Mouse (Mus musculus): ENCODE measurements around the gene Impdh2. TPM values are rescaled to one million over a fixed set of nuclear protein-coding genes. Genes with fewer than 3 reads are reported as not detected.

Impdh2 gene
- 175 and 189 TPM in 2 replicates for polyA plus RNA-seq (2012; rRNA removed)

GRCm38 (mm10) chr9:108560227-108560841 is at the start of gene Impdh2:
Gene Impdh2, plus strand, starts transcription at chr9:108560286.

GRCm38 (mm10) chr9:108516380-108517251 is 43.5 kb upstream of the Impdh2 start, which contains the start of gene Qrich1:
Gene Qrich1, plus strand, starts transcription at chr9:108516806.

GRCm38 (mm10) chr9:108566815-108567776 is 7.0 kb downstream of the Impdh2 start, which contains the start of gene Ndufaf3:
Gene Ndufaf3, minus strand, starts transcription at chr9:108567434.

GRCm38 (mm10) chr9:108569381-108570206 is 9.5 kb downstream of the Impdh2 start, which contains the start of gene Dalrd3:
Gene Dalrd3, plus strand, starts transcription at chr9:108569886.

GRCm38 (mm10) chr9:108578545-108579343 is 18.7 kb downstream of the Impdh2 start, which contains the start of gene Wdr6:
Gene Wdr6, minus strand, starts transcription at chr9:108578739.

GRCm38 (mm10) chr9:108596998-108597764 is 37.1 kb downstream of the Impdh2 start, which contains the start of gene P4htm:
Gene P4htm, minus strand, starts transcription at chr9:108597667.

Other genes with a start within 250 kb of the Impdh2 start
- gene Gpx1, start 221.4 kb upstream of the Impdh2 start, polyA plus RNA-seq (2012; rRNA removed): 654 and 762 TPM in 2 replicates
- 113 and 120 TPM in 2 replicates for gene Usp4, start 212.4 kb upstream of the Impdh2 start, polyA plus RNA-seq (2012; rRNA removed)
- gene 1700102P08Rik, start 167.5 kb upstream of the Impdh2 start, polyA plus RNA-seq (2012; rRNA removed): 1.4 and 1.8 TPM in 2 replicates
- 1.1 and 1.6 TPM in 2 replicates for gene Ccdc36, start 131.8 kb upstream of the Impdh2 start, polyA plus RNA-seq (2012; rRNA removed)
- gene BC048562, start 123.8 kb upstream of the Impdh2 start, polyA plus RNA-seq (2012; rRNA removed): not detected in 2 replicates
- gene Ccdc71, start 99.8 kb upstream of the Impdh2 start, polyA plus RNA-seq (2012; rRNA removed): 25.0 and 28.4 TPM in 2 replicates
- 43.0 and 49.4 TPM in 2 replicates for gene Klhdc8b, start 98.7 kb upstream of the Impdh2 start, polyA plus RNA-seq (2012; rRNA removed)
- gene Lamb2, start 80.5 kb upstream of the Impdh2 start, polyA plus RNA-seq (2012; rRNA removed): 67.7 and 81.1 TPM in 2 replicates
- 146 and 160 TPM in 2 replicates for gene Usp19, start 69.7 kb upstream of the Impdh2 start, polyA plus RNA-seq (2012; rRNA removed)
- gene Qars, start 52.6 kb upstream of the Impdh2 start, polyA plus RNA-seq (2012; rRNA removed): 239 and 264 TPM in 2 replicates
- gene Qrich1, start 43.5 kb upstream of the Impdh2 start, polyA plus RNA-seq (2012; rRNA removed): 122 and 154 TPM in 2 replicates
- gene Ndufaf3, start 7.1 kb downstream of the Impdh2 start, polyA plus RNA-seq (2012; rRNA removed): 21.4 and 26.3 TPM in 2 replicates
- gene Dalrd3, start 9.6 kb downstream of the Impdh2 start, polyA plus RNA-seq (2012; rRNA removed): 83.0 and 118 TPM in 2 replicates
- 129 and 170 TPM in 2 replicates for gene Wdr6, start 18.5 kb downstream of the Impdh2 start, polyA plus RNA-seq (2012; rRNA removed)
- 11.8 and 12.4 TPM in 2 replicates for gene P4htm, start 37.4 kb downstream of the Impdh2 start, polyA plus RNA-seq (2012; rRNA removed)
- gene Arih2, start 89.1 kb downstream of the Impdh2 start, polyA plus RNA-seq (2012; rRNA removed): 45.1 and 49.2 TPM in 2 replicates
- 17.2 and 21.2 TPM in 2 replicates for gene Slc25a20, start 101.8 kb downstream of the Impdh2 start, polyA plus RNA-seq (2012; rRNA removed)
- 27.2 and 40.2 TPM in 2 replicates for gene Prkar2a, start 129.0 kb downstream of the Impdh2 start, polyA plus RNA-seq (2012; rRNA removed)
- gene Ip6k2, start 223.5 kb downstream of the Impdh2 start, polyA plus RNA-seq (2012; rRNA removed): 203 and 241 TPM in 2 replicates
- gene Nckipsd, start 248.1 kb downstream of the Impdh2 start, polyA plus RNA-seq (2012; rRNA removed): 18.4 and 23.6 TPM in 2 replicates